Mouse (Mus musculus): ENCODE results near the gene Msgn1.

Msgn1 gene

DNA sequence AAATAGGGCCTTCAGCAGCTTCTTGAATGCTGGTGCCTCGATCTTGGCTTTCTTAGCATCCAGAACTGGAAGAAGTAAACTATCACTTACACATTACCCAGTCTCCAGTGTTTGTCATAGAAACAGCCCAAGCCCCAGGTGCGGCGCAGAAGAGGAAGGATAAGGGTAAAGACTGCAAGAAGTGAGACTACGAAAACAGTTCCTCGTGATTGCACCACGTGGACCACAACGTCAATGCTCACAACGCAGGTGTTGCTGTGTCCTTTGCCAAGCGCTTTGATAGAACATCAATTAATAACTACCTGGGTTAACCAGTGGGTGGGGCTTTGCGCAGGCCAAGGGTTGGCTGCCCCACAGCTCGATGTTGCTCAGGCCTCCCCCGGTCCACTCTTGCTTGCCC lies 8.1 kb downstream of the Msgn1 start:
- DNase-seq (ENCODE audit: inconsistent age in 2 of 2, low spot score in 1 of 2) = no peak

DNA sequence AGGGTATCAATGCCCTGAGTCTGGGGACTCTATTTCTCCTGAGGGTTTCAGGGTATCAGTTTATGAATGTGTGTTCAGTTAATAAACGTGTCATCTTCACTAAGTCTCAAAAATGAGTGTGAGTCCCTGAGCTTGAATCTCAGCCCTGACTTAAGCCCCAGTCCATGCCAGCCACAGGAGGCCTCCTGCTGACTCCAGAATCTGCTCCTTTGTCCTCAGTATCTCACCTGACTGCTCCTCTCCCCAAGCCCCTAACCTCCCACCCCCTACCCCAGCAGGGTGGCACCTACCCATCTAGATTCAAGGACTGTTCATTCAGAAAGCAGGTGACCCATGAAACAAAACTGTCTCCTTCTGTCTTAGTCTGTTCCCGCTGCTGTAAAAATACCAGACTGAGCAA lies 10.2 kb downstream of the Msgn1 start:
- DNase-seq (ENCODE audit: inconsistent age in 2 of 2, low spot score in 1 of 2) = no peak

DNA sequence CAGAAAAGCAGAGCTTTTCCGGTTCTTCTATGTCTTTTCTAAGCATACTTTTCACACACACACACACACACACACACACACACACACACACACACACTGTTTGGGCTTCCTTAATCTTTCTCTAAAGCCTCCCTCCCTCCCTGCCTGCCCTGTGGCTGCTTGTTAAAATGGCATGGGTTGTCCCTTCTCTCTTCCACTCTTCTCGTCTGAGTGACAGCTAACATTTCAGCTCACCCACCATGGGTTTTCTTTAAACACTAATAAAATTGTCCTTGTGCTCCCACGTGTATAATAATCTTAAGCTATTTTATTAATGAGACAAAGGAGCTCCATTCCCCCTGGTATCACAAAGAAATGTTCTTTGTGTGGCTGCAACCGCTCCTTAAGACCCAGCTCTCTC lies 10.7 kb downstream of the Msgn1 start:
- no peak for DNase-seq (ENCODE audit: inconsistent age in 2 of 2, low spot score in 1 of 2)

DNA sequence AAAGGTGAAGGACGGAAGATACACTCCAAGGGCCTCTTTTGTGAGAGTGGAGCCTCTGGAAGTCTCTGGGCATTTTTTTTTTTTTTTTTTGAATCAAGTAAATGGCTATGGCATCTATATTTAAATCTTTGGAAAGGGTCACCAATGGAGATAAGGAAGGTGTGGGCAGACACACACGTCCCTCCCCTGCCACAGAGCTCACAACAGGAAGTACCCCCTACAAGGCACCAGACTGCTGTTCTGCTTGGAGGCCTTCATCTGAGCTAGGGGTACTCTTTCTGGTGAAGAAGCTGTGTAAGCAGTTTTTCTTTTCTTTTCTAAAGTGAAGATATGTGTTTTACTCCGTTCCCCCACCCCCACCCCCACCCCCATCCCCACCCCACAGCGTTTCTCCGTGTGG lies 11.9 kb downstream of the Msgn1 start:
- DNase-seq (ENCODE audit: inconsistent age in 2 of 2, low spot score in 1 of 2) = no peak

DNA sequence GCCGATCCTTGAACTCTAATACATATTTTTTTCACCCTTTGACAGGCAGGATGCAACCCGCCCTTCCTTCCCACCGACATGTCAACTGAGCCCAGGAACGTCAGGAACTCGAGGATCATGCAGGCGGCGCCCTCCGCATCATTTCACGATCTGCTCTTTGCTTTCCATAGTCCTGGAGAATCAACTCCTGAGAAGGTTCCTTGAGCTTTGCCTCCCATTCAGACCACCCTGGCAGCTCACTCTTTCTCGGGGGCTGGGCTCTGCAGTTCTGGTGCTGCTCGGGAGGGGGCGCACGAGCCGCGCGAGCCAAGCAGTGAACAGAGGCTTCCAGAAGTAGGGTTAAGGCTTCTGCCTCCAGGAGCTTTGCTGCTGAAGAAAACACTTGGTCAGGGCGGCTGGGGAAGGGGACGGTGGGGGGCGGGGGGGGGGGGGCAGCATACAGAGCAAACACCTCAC lies 12.6 kb downstream of the Msgn1 start:
- peak; percentile 70 to 93 for DNase-seq (ENCODE audit: inconsistent age in 2 of 2, low spot score in 1 of 2)

DNA sequence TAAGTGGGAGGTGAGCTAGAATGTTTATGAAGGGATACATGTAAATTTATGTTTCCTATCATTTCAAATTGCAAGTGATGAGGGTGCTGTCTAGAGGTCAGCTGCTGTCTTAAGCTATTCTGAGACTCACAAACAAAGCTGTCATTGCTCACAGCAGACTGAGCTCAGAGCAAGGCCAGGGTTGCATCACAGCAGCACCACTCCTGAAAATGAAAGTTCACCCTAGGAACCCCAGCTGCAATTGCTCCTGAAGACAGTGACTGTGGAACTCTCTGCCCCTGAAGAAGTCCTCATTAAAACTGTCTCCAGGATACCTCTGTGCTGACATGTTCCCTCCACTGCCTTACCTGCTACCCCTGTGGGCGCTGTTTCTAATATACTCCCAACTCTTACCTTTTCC lies 13.7 kb downstream of the Msgn1 start:
- DNase-seq (ENCODE audit: inconsistent age in 2 of 2, low spot score in 1 of 2) = peak in 1 of 2 experiments; percentile 59

DNA sequence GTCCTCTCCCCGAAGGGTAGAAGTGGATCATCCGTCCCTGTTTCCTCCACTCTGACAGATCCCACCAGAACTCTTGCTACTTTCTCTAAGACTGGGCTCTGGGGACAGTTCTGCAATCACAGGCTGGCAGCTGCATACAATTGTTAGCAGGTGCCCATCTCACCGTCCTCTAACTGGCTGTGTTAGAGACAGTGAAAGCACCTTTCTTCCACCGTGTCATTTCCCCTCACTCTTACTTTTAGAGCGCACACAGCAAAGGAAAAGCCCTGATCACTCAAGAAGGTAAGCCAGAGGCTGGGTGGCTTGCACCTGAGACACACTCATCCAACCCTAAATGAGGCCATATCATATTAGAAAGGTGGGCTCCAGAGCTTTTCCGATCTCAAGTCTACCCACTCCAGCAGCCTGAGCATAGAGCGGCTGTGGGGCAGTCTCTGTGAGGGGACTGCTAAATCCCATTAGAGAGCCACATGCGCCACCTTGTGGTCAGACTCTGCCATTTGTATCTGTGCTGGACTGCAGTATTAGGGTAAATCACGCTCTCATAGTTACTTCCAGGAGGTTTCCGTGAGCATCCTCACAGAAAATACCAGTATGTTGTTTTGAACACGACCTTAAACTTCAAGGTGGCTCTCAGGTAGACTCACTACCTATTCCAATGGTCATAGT lies 30.2 kb downstream of the Msgn1 start:
- peak; percentile 81 to 95 for DNase-seq (ENCODE audit: inconsistent age in 2 of 2, low spot score in 1 of 2)

DNA sequence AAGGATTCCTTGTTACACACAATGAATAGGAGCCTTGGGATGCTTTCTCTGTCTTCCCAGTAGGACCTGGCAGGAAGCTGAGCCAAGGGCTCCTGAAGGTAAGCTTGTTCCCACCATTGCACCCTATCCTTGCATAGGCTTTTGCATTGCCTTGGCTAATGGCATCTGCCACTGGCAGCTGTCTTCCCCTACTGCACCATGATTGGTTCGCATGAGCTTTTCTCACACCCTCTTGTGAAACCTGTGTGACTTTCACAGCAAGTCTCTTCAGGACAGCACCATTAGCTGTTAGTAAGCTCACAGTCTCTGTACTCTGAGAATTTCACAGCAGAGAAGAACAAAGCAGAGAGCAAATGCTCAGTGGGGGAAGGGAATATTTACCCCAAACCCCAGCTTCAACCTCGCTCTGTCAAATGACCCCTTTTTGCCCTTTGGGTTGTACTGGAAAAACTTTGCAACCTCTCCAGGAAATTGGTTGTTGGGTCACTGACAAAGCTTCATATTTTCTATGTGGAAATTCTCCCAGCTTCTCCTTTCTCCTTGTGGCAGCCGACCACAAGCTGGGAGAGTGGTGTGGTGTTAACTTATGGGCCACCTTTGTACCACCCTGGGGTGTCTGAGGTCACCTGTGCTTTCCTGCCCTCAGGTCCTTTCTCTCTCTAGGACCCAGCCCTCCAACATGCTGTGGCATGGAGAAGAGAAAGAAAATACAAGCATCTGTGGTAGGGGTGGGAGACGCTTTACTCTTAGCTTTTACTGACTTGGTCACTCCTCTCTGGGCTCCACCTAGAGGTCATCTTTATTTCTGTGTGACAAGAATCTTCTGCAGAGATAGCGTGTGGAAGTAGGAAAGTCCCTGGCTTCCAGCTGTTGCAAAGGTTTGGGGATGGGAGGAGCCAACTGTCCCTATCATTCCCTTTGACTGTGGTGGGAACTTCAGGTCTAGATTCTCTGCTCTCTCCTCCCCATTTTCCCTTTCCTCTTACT lies 31.1 kb downstream of the Msgn1 start:
- peak in 1 of 2 experiments; percentile 49 for DNase-seq (ENCODE audit: inconsistent age in 2 of 2, low spot score in 1 of 2)

DNA sequence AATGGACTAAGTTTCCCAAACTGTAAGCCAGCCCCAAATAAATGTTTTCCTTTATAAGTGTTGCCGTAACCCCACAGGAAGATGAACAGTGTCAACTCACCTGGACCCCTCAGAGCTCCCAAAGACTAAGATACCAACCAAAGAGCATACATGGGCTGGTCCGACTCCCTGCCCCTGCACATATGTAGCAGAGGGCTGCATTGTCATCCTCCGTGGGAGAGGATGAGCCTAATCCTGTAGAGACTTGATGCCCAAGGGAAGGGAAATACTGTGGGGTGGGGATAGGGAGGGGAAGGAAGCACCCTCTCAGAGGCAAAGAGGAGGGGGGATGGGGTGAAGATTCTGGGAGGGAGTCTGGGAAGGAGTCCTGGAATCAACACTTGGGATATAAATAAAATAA lies 50.1 kb downstream of the Msgn1 start:
- DNase-seq (ENCODE audit: inconsistent age in 2 of 2, low spot score in 1 of 2) = no peak

Data from adrenal gland, adult (tissue).